10 mouse cellular contexts compared by ENCODE assay signal in genomic region chr3:138095301-138095700, GRCm38 (mm10). TPM values are rescaled to one million over a fixed set of nuclear protein-coding genes. Genes with fewer than 3 reads are reported as not detected.
A peak's percentile ranks its signal among the peaks of the same experiment; 100 is the strongest.
DNase-seq lines count a peak whose midpoint lies in the region; ATAC-seq and TF ChIP-seq lines count a peak whose summit lies in the region.
"Had no signal": no experiment of that assay in that cellular context is flagged by ENCODE, and none has a peak within 500 bp of the region (broad histone marks: within the 10 kb centered on the region; RNA-seq: fewer than 3 reads in every experiment).

No protein-coding gene starts in this region.

- no peak for TF ChIP-seq CTCF in heart, postnatal 0 days (IDR thresholded peaks at IDR 0.05; ENCODE audit: low read depth)

- no peak for DNase-seq in heart, postnatal 0 days (ENCODE audit: low spot score)
- DNase-seq in heart, postnatal 4 days = no peak
- DNase-seq in Muller cell, postnatal 12 days (ENCODE audit: inconsistent ontology term) = peak; percentile 44
- DNase-seq in embryonic facial prominence, embryonic 14.5 days (ENCODE audit: low spot score) = peak; percentile 58
- DNase-seq in left cerebral cortex, adult 18-20 months (ENCODE audit: low spot score in 2 of 2) = peak; percentile 40 to 69
- no peak for DNase-seq in limb, embryonic 10.5 days (ENCODE audit: low spot score)
- no peak for DNase-seq in urinary bladder, adult 2 months (ENCODE audit: low spot score)
- DNase-seq: lung, postnatal 36 days; thymus, postnatal 14 days had no signal

- H3K9ac ChIP-seq in heart, postnatal 0 days (replicated peaks; ENCODE audit: low read depth, low read length) = no peak overlapping the region
- H3K9ac ChIP-seq in embryonic facial prominence, embryonic 14.5 days (ENCODE audit: low read depth, low read length) = no peak overlapping the region

- H3K27me3 ChIP-seq in heart, postnatal 0 days (ENCODE audit: control insufficient read depth, insufficient read depth, low read length) = no peaks in the 10 kb centered on the region
- H3K27me3 ChIP-seq in embryonic facial prominence, embryonic 14.5 days (replicated peaks; ENCODE audit: control insufficient read depth, insufficient read depth, low read length) = no peaks in the 10 kb centered on the region
- no peaks in the 10 kb centered on the region for H3K27me3 ChIP-seq in limb, embryonic 10.5 days (ENCODE audit: low read depth, poor library complexity, severe bottlenecking)

- no peak for TF ChIP-seq EP300 in heart, postnatal 0 days (IDR thresholded peaks at IDR 0.05; ENCODE audit: low read depth)

- H3K4me3 ChIP-seq in heart, postnatal 0 days (ENCODE audit: low read depth, low read length) = no peak overlapping the region
- no peak overlapping the region for H3K4me3 ChIP-seq in embryonic facial prominence, embryonic 14.5 days (ENCODE audit: low read depth, low read length)
- no peak overlapping the region for H3K4me3 ChIP-seq in limb, embryonic 10.5 days

- no peak overlapping the region for H3K4me2 ChIP-seq in heart, postnatal 0 days (ENCODE audit: low read depth, low read length)
- H3K4me2 ChIP-seq in embryonic facial prominence, embryonic 14.5 days (ENCODE audit: low read depth, low read length) = no peak overlapping the region

- no peaks in the 10 kb centered on the region for H3K36me3 ChIP-seq in heart, postnatal 0 days (replicated peaks; ENCODE audit: control insufficient read depth, insufficient read depth, low read length)
- no peaks in the 10 kb centered on the region for H3K36me3 ChIP-seq in embryonic facial prominence, embryonic 14.5 days (ENCODE audit: control insufficient read depth, insufficient read depth, low read length)
- H3K36me3 ChIP-seq in limb, embryonic 10.5 days = no peaks in the 10 kb centered on the region

- 40% methylated on average over 3 of the region's 3 CpGs for WGBS in heart, postnatal 0 days
- WGBS in embryonic facial prominence, embryonic 14.5 days = 51% methylated on average over 3 of the region's 3 CpGs
- whole genome bisulfite sequencing in limb, embryonic 10.5 days = 83% methylated on average over 3 of the region's 3 CpGs

- H3K9me3 ChIP-seq in heart, postnatal 0 days (replicated peaks; ENCODE audit: control insufficient read depth, low read length) = no peaks in the 10 kb centered on the region
- H3K9me3 ChIP-seq in embryonic facial prominence, embryonic 14.5 days (ENCODE audit: control insufficient read depth, low read length) = no peaks in the 10 kb centered on the region
- no peaks in the 10 kb centered on the region for H3K9me3 ChIP-seq in limb, embryonic 10.5 days (replicated peaks)

- H3K4me1 ChIP-seq in heart, postnatal 0 days (ENCODE audit: control insufficient read depth, insufficient read depth) = peaks cover 25% of the 10 kb centered on the region
- 0 out of 2 replicates have a peak, but pooled peaks cover 4% of the 10 kb centered on the region for H3K4me1 ChIP-seq in embryonic facial prominence, embryonic 14.5 days (ENCODE audit: control insufficient read depth, insufficient read depth, low read length)
- no peaks in the 10 kb centered on the region for H3K4me1 ChIP-seq in limb, embryonic 10.5 days

- H3K27ac ChIP-seq in heart, postnatal 0 days (ENCODE audit: low read depth) = peak overlapping the region; percentile 14
- peak overlapping the region; percentile 41 for H3K27ac ChIP-seq in embryonic facial prominence, embryonic 14.5 days (replicated peaks; ENCODE audit: low read depth, low read length)
- no peak overlapping the region for H3K27ac ChIP-seq in limb, embryonic 10.5 days

- ATAC-seq in heart, postnatal 0 days (ENCODE audit: insufficient read depth, low read depth) = no peak
- ATAC-seq in embryonic facial prominence, embryonic 14.5 days (ENCODE audit: low read depth) = no peak

RNA-seq across cellular contexts. Expression of gene Gm5105, which starts 28.1 kb away (rescaled TPM):
- total RNA-seq in heart, postnatal 0 days (2014; rRNA removed; ENCODE audit: low replicate concordance) = 0.11 and 1.4 TPM in 2 replicates
- 0.41 and 0.64 TPM in 2 replicates for polyA plus RNA-seq in heart, postnatal 0 days (2015; fragmentation: Nextera tagmentation; extraction: Ambion mirVana)
- total RNA-seq in heart, postnatal 4 days (2021) = 1 to 10 TPM in 1 of 2 experiments, under 1 TPM in 1; 0.48 to 1.0 TPM
- 0.26 and 0.75 TPM in 2 replicates for polyA plus RNA-seq in embryonic facial prominence, embryonic 14.5 days (2014; fragmentation: Nextera tagmentation; extraction: Ambion mirVana)
- under 1 TPM in 1 of 2 experiments, not detected in 1; 0.21 TPM for total RNA-seq in left cerebral cortex, adult 18-20 months (2021)
- polyA plus RNA-seq in limb, embryonic 10.5 days (2016; fragmentation: Nextera tagmentation; extraction: Ambion mirVana) = not detected in 2 replicates
- polyA plus RNA-seq in urinary bladder, adult 2 months (2012; rRNA removed) = 0.04 and 0.10 TPM in 2 replicates
- total RNA-seq: ES-E14 had no signal

RNA-seq across cellular contexts. Expression of gene 1110002E22Rik, which starts 30.4 kb away (rescaled TPM):
- total RNA-seq in heart, postnatal 0 days (2014; rRNA removed; ENCODE audit: low replicate concordance) = 30.8 and 32.5 TPM in 2 replicates
- polyA plus RNA-seq in heart, postnatal 0 days (2015; fragmentation: Nextera tagmentation; extraction: Ambion mirVana) = 12.2 and 13.3 TPM in 2 replicates
- total RNA-seq in heart, postnatal 4 days (2021) = 10 to 100 TPM; 56.0 to 60.4 TPM
- polyA plus RNA-seq in embryonic facial prominence, embryonic 14.5 days (2014; fragmentation: Nextera tagmentation; extraction: Ambion mirVana) = 5.5 and 7.5 TPM in 2 replicates
- total RNA-seq in left cerebral cortex, adult 18-20 months (2021) = 1 to 10 TPM; 2.2 to 3.9 TPM
- polyA plus RNA-seq in limb, embryonic 10.5 days (2016; fragmentation: Nextera tagmentation; extraction: Ambion mirVana) = 0.06 and 0.15 TPM in 2 replicates
- 0.03 and 0.10 TPM in 2 replicates for polyA plus RNA-seq in urinary bladder, adult 2 months (2012; rRNA removed)

RNA-seq across cellular contexts. Expression of gene Trmt10a, which starts 47.9 kb away (rescaled TPM):
- 3.7 TPM in 2 replicates for total RNA-seq in heart, postnatal 0 days (2014; rRNA removed; ENCODE audit: low replicate concordance)
- 5.3 and 5.4 TPM in 2 replicates for polyA plus RNA-seq in heart, postnatal 0 days (2015; fragmentation: Nextera tagmentation; extraction: Ambion mirVana)
- 1 to 10 TPM; 4.4 to 6.1 TPM for total RNA-seq in heart, postnatal 4 days (2021)
- polyA plus RNA-seq in embryonic facial prominence, embryonic 14.5 days (2014; fragmentation: Nextera tagmentation; extraction: Ambion mirVana) = 10.7 and 11.2 TPM in 2 replicates
- 1 to 10 TPM; 4.0 to 4.9 TPM for total RNA-seq in left cerebral cortex, adult 18-20 months (2021)
- polyA plus RNA-seq in limb, embryonic 10.5 days (2016; fragmentation: Nextera tagmentation; extraction: Ambion mirVana) = 16.0 and 17.1 TPM in 2 replicates
- polyA plus RNA-seq in urinary bladder, adult 2 months (2012; rRNA removed) = 5.3 and 7.5 TPM in 2 replicates

RNA-seq across cellular contexts. Expression of gene Mttp, which starts 49.5 kb away (rescaled TPM):
- total RNA-seq in heart, postnatal 0 days (2014; rRNA removed; ENCODE audit: low replicate concordance) = 1.5 and 3.9 TPM in 2 replicates
- polyA plus RNA-seq in heart, postnatal 0 days (2015; fragmentation: Nextera tagmentation; extraction: Ambion mirVana) = 5.9 and 6.2 TPM in 2 replicates
- 1 to 10 TPM; 8.9 to 9.9 TPM for total RNA-seq in heart, postnatal 4 days (2021)
- 6.3 TPM in 2 replicates for polyA plus RNA-seq in embryonic facial prominence, embryonic 14.5 days (2014; fragmentation: Nextera tagmentation; extraction: Ambion mirVana)
- 1 to 10 TPM; 6.1 to 8.5 TPM for total RNA-seq in left cerebral cortex, adult 18-20 months (2021)
- 7.5 and 8.9 TPM in 2 replicates for polyA plus RNA-seq in limb, embryonic 10.5 days (2016; fragmentation: Nextera tagmentation; extraction: Ambion mirVana)
- 4.8 and 5.0 TPM in 2 replicates for polyA plus RNA-seq in urinary bladder, adult 2 months (2012; rRNA removed)

Comparison
In these comparisons a context has a peak if more than half of its experiments do, and no peak if none do; other contexts are left out.
1. DNase-seq: peak in Muller cell, postnatal 12 days (single experiment), embryonic facial prominence, embryonic 14.5 days (single experiment) and left cerebral cortex, adult 18-20 months (2 of 2); none in heart, postnatal 0 days (single experiment), heart, postnatal 4 days (single experiment), limb, embryonic 10.5 days (single experiment) and urinary bladder, adult 2 months (single experiment).